ENCODE assay signal across 1 mouse cellular context in the genomic region with DNA sequence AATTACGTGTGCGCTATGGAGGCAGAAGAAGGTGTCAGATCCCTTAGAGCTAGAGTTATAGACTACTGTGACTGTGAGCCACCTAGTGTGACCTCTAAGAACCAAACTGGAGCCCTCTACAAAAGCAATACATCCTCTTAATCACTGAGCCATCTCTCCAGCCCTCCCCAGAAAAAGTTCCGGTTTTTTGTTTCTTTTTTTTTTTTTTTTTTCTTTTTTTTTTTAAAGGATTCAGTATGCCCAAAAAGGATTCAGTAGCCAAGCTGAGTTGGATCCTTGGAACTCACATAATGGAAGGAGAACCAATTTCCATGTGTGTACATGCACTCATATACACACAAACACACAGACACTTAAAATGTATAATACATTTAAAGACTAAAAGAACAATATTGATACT.
TF ChIP-seq lines count a peak whose summit lies in the region.

No protein-coding gene starts in this region.

TF ChIP-seq in MEL, 35 proteins besides CTCF, POLR2A, EP300 and RAD21:
- TF ChIP-seq ZNF384 (IDR thresholded peaks at IDR 0.05; ENCODE audit: low read depth, low read length) (peak; percentile 75), POLR2AphosphoS5 (IDR thresholded peaks at IDR 0.05; ENCODE audit: borderline replicate concordance, low read depth, low read length) (no peak)
TF ChIP-seq in MEL: peak in this region for 1.
